Mouse (Mus musculus) intestine, embryonic 15.5 days (tissue): ENCODE data around the gene Kcnip4. TPM values are rescaled to one million over a fixed set of nuclear protein-coding genes. Genes with fewer than 3 reads are reported as not detected.

Experiments
- ATAC-seq: fragments of 200-750 bp; cut with Nextera tagmentation; 2 replicates; pipeline ENCODE4 v1.8.0; 2017; ENCODE audit warnings: moderate TSS enrichment, moderate library complexity
- H3K27ac ChIP-seq: fragments of 300-500 bp; sonication (generic); 2 replicates; pipeline ENCODE4 v1.5.1; 2015; ENCODE audit warnings: mild to moderate bottlenecking, inconsistent platforms
- H3K27me3 ChIP-seq: fragments of 300-500 bp; sonication (generic); replicated peaks from 2 replicates; pipeline ENCODE4 v1.6.1; 2015; ENCODE audit warnings: inconsistent platforms
- H3K36me3 ChIP-seq: fragments of 300-500 bp; sonication (generic); 2 replicates; pipeline ENCODE4 v1.6.1; 2015; ENCODE audit warnings: inconsistent platforms
- H3K4me1 ChIP-seq: fragments of 300-500 bp; sonication (generic); replicated peaks from 2 replicates; pipeline ENCODE4 v1.6.1; 2015; ENCODE audit warnings: inconsistent platforms
- H3K4me2 ChIP-seq: fragments of 300-500 bp; sonication (generic); replicated peaks from 2 replicates; pipeline ENCODE4 v1.6.1; 2015; ENCODE audit warnings: mild to moderate bottlenecking, inconsistent platforms
- H3K4me3 ChIP-seq: fragments of 300-500 bp; sonication (generic); replicated peaks from 2 replicates; pipeline ENCODE4 v1.5.1; 2015; ENCODE audit warnings: inconsistent platforms
- H3K9ac ChIP-seq: fragments of 300-500 bp; sonication (generic); 2 replicates; pipeline ENCODE4 v1.6.1; 2015; ENCODE audit warnings: inconsistent platforms
- H3K9me3 ChIP-seq: fragments of 300-500 bp; sonication (generic); 2 replicates; pipeline ENCODE4 v1.6.1; 2016; ENCODE audit warnings: inconsistent platforms
- WGBS: fragments of 180-500 bp; shearing (Covaris S2); methylation state at CpG from one replicate; pipeline ENCODE4 v1.1.7; 2015; 5-methylcytosine and 5-hydroxymethylcytosine counted together
- polyA plus RNA-seq: library from polyadenylated mRNA; unstranded; fragments of >200 nt; fragmentation: Nextera tagmentation; extraction: Ambion mirVana; gene quantifications from 2 replicates; pipeline ENCODE4 v1.2.1, GENCODE M21; 2015

Gene Kcnip4
- polyA plus RNA-seq, 1 experiment from 2014 or later, result 3.0 TPM

GRCm38 (mm10) chr5:49188236-49188635 is 336.5 kb downstream of the Kcnip4 start:
- Histone ChIP-seq H3K4me3 (no peak overlapping the region), H3K36me3 (no peaks in the 10 kb centered on the region), H3K4me2 (no peak overlapping the region), H3K9ac (no peak overlapping the region), H3K9me3 (no peaks in the 10 kb centered on the region), H3K27me3 (no peaks in the 10 kb centered on the region), H3K4me1 (no peaks in the 10 kb centered on the region), H3K27ac (no peak overlapping the region)
- ATAC-seq, result no peak
- 50% methylated on average over 1 of the region's 1 CpGs for WGBS

GRCm38 (mm10) chr5:49150116-49150811 is 374.4 kb downstream of the Kcnip4 start:
- ATAC-seq, result no peak
- Histone ChIP-seq H3K4me2 (no peak overlapping the region), H3K9ac (no peak overlapping the region), H3K27ac (no peak overlapping the region), H3K27me3 (no peaks in the 10 kb centered on the region), H3K4me3 (no peak overlapping the region), H3K36me3 (no peaks in the 10 kb centered on the region), H3K9me3 (no peaks in the 10 kb centered on the region), H3K4me1 (no peaks in the 10 kb centered on the region)
- WGBS, result 64% methylated on average over 2 of the region's 2 CpGs

DNA sequence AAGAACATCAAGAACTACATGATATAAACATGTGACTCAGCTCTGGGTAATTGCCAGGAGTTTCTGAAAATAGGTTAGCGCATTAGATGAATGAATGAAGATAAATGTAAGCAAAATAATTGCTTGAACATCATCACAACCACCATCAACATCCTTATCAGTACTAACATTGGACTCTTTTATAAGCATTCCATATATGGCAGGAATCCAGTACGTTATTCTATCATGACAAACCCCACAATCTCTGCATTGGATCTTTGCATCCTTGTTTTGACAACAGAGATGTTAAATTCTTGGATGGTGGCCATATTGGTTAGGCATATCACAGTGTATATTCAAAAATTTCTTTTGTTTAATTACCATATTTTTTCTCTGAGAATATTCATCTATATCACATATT is 375.0 kb downstream of the Kcnip4 start:
- Histone ChIP-seq H3K27me3 (no peaks in the 10 kb centered on the region), H3K9me3 (no peaks in the 10 kb centered on the region), H3K4me3 (no peak overlapping the region), H3K27ac (no peak overlapping the region), H3K4me2 (no peak overlapping the region), H3K36me3 (no peaks in the 10 kb centered on the region), H3K4me1 (no peaks in the 10 kb centered on the region), H3K9ac (no peak overlapping the region)
- no peak for ATAC-seq
- 70% methylated on average over 2 of the region's 2 CpGs for WGBS

DNA sequence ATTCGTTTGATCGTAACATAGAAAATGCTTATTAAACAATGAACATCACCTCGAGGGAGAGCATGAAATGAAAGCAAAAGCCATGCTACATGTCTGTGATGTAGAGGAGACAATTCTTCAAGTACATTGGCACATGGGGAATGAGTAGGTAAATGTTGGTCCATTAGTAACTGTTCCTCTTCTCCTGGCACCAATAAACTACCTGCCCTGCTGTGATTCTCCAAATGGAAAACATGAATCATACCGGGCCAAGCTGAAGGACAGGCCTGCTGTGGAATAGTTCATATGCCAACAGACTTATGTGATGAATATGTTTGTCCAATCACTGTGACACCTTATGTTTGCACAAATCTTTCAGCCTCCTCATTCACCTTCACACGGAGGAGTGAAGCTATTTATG is 429.3 kb downstream of the Kcnip4 start:
- no peak overlapping the region for H3K27ac ChIP-seq
- WGBS, result 84% methylated on average over 5 of the region's 5 CpGs
- H3K4me2 ChIP-seq, result no peak overlapping the region
- no peak overlapping the region for H3K9ac ChIP-seq
- no peak for ATAC-seq
- H3K4me1 ChIP-seq, result no peaks in the 10 kb centered on the region
- H3K36me3 ChIP-seq, result no peaks in the 10 kb centered on the region
- H3K9me3 ChIP-seq, result no peaks in the 10 kb centered on the region
- H3K27me3 ChIP-seq, result no peaks in the 10 kb centered on the region
- no peak overlapping the region for H3K4me3 ChIP-seq

DNA sequence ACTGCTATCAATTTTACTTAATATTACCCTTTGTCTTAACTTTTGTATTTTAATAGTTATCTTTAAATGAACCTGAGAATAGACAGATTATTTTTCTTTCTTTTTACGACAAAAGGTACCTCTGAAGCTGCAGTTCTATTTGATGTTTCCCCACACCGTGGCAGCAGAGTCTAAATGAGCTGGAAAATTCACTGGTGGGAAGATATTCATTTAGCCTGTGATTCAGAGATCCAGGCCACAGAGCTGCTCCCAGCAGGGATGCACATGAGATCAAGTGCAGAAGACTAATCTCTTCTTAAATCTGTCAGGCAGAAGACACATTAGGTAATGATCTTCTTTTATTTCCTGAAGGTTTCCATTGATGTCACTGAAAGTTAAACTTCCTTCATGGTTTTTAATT is 429.8 kb downstream of the Kcnip4 start:
- H3K4me3 ChIP-seq, result no peak overlapping the region
- no peaks in the 10 kb centered on the region for H3K4me1 ChIP-seq
- H3K27me3 ChIP-seq, result no peaks in the 10 kb centered on the region
- no peak for ATAC-seq
- no peak overlapping the region for H3K4me2 ChIP-seq
- no peak overlapping the region for H3K27ac ChIP-seq
- 66% methylated on average over 2 of the region's 2 CpGs for WGBS
- H3K36me3 ChIP-seq, result no peaks in the 10 kb centered on the region
- H3K9ac ChIP-seq, result no peak overlapping the region
- no peaks in the 10 kb centered on the region for H3K9me3 ChIP-seq

- Histone ChIP-seq H3K27ac (no peak overlapping the region), H3K27me3 (no peaks in the 10 kb centered on the region), H3K36me3 (no peaks in the 10 kb centered on the region), H3K9me3 (no peaks in the 10 kb centered on the region), H3K4me1 (no peaks in the 10 kb centered on the region), H3K4me3 (no peak overlapping the region), H3K9ac (no peak overlapping the region), H3K4me2 (no peak overlapping the region)
- 75% methylated on average over 3 of the region's 3 CpGs for WGBS
- ATAC-seq, result no peak
Measured at GRCm38 (mm10) chr5:49094306-49094705, 430.4 kb downstream of the Kcnip4 start.

GRCm38 (mm10) chr5:49090122-49090680 is 434.5 kb downstream of the Kcnip4 start:
- 11% methylated on average over 6 of the region's 6 CpGs for WGBS

DNA sequence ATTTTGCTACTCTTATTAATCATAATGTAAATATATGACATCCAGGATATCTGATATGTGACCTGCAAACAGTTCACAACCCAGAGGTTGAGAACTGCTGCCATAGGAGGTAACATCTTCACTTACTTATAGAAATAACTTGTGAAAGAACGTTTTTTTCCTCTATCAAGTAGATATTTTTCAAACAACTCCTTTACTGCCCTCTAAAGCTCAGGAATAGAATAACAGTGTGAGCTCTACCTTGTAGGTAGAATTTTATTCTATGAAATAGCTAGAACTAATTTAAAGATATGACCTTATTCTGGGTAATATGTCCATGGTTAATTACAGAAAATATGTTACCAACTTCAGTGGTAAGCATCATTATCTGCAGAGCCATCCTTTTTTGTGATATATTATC is 459.1 kb downstream of the Kcnip4 start:
- 14% methylated on average over 1 of the region's 1 CpGs for WGBS
- no peak for ATAC-seq
- H3K9me3 ChIP-seq, result no peaks in the 10 kb centered on the region
- no peaks in the 10 kb centered on the region for H3K27me3 ChIP-seq
- H3K4me2 ChIP-seq, result no peak overlapping the region
- no peaks in the 10 kb centered on the region for H3K4me1 ChIP-seq
- no peak overlapping the region for H3K27ac ChIP-seq
- H3K36me3 ChIP-seq, result no peaks in the 10 kb centered on the region
- no peak overlapping the region for H3K4me3 ChIP-seq
- no peak overlapping the region for H3K9ac ChIP-seq

More at GRCm38 (mm10) chr5:49090122-49090680, 434.5 kb downstream of the Kcnip4 start:
- no peaks in the 10 kb centered on the region for H3K27me3 ChIP-seq
- H3K4me1 ChIP-seq, result no peaks in the 10 kb centered on the region
- no peak overlapping the region for H3K9ac ChIP-seq
- no peak overlapping the region for H3K4me3 ChIP-seq
- no peak overlapping the region for H3K27ac ChIP-seq
- no peaks in the 10 kb centered on the region for H3K9me3 ChIP-seq
- H3K36me3 ChIP-seq, result no peaks in the 10 kb centered on the region
- H3K4me2 ChIP-seq, result no peak overlapping the region
- peak; percentile 84 for ATAC-seq

GRCm38 (mm10) chr5:49058926-49059325 is 465.8 kb downstream of the Kcnip4 start:
- Histone ChIP-seq H3K27ac (no peak overlapping the region), H3K36me3 (no peaks in the 10 kb centered on the region)

GRCm38 (mm10) chr5:49057636-49058340 is 466.9 kb downstream of the Kcnip4 start:
- H3K4me3 ChIP-seq, result no peak overlapping the region
- 78% methylated on average over 4 of the region's 4 CpGs for WGBS
- no peaks in the 10 kb centered on the region for H3K27me3 ChIP-seq
- H3K27ac ChIP-seq, result no peak overlapping the region
- H3K9ac ChIP-seq, result no peak overlapping the region
- ATAC-seq, result no peak
- H3K4me1 ChIP-seq, result no peaks in the 10 kb centered on the region
- H3K9me3 ChIP-seq, result no peaks in the 10 kb centered on the region
- no peak overlapping the region for H3K4me2 ChIP-seq
- no peaks in the 10 kb centered on the region for H3K36me3 ChIP-seq

More at GRCm38 (mm10) chr5:49058926-49059325, 465.8 kb downstream of the Kcnip4 start:
- no peaks in the 10 kb centered on the region for H3K9me3 ChIP-seq
- no peaks in the 10 kb centered on the region for H3K4me1 ChIP-seq
- H3K4me2 ChIP-seq, result no peak overlapping the region
- H3K4me3 ChIP-seq, result no peak overlapping the region
- no peak overlapping the region for H3K9ac ChIP-seq
- no peaks in the 10 kb centered on the region for H3K27me3 ChIP-seq
- ATAC-seq, result no peak

GRCm38 (mm10) chr5:49047960-49048359 is 476.7 kb downstream of the Kcnip4 start:
- H3K9ac ChIP-seq, result no peak overlapping the region
- H3K9me3 ChIP-seq, result no peaks in the 10 kb centered on the region
- ATAC-seq, result no peak
- no peaks in the 10 kb centered on the region for H3K36me3 ChIP-seq
- H3K27ac ChIP-seq, result no peak overlapping the region
- H3K4me1 ChIP-seq, result no peaks in the 10 kb centered on the region
- WGBS, result 80% methylated on average over 1 of the region's 1 CpGs
- no peak overlapping the region for H3K4me3 ChIP-seq
- H3K4me2 ChIP-seq, result no peak overlapping the region
- no peaks in the 10 kb centered on the region for H3K27me3 ChIP-seq

DNA sequence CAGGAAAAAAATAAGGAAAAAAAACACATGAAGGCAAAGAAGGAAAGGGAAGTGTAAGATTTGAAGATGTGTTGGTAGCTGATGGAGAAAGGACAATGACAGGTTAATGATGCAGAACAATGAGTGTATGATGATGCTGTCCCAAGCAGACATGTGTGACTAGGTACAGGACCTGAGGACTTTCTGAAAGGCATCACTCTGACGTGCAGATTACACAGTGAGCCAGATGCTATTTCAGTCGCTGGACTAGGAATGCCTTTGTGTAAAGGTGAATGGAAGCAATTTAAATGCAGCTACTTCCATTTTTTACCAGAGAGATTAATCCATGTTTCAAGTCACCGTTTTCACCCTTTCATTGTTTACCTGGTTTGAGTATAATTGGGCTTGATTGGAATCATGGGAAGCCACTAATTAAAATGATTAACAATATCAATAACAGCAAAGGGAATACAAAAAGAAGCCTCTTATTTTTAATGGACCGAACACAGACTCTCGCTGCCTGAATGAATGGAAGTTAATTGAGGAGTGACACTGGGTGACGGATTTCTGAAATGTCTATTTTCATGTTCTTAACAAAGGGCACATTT is 483.4 kb downstream of the Kcnip4 start:
- no peak overlapping the region for H3K27ac ChIP-seq
- ATAC-seq, result no peak
- WGBS, result 68% methylated on average over 6 of the region's 6 CpGs

More for the DNA sequence above, 483.4 kb downstream of the Kcnip4 start:
- no peak overlapping the region for H3K4me2 ChIP-seq
- no peaks in the 10 kb centered on the region for H3K4me1 ChIP-seq
- no peak overlapping the region for H3K4me3 ChIP-seq
- no peaks in the 10 kb centered on the region for H3K36me3 ChIP-seq
- H3K9me3 ChIP-seq, result no peaks in the 10 kb centered on the region
- H3K9ac ChIP-seq, result no peak overlapping the region
- no peaks in the 10 kb centered on the region for H3K27me3 ChIP-seq
